Comparison of ENCODE assay signal across 14 mouse cellular contexts in genomic region chr14:22587958-22588296, GRCm38 (mm10).
"Had no signal": no experiment of that assay in that cellular context is flagged by ENCODE, and none has a peak within 500 bp of the region (broad histone marks: within the 10 kb centered on the region; RNA-seq: fewer than 3 reads in every experiment).

No protein-coding gene starts in this region.

- H3K36me3 ChIP-seq: limb, embryonic 15.5 days; liver, embryonic 15.5 days; midbrain, embryonic 10.5 days; midbrain, embryonic 15.5 days; neural tube, embryonic 12.5 days; stomach, embryonic 15.5 days had no signal

- H3K4me3 ChIP-seq: limb, embryonic 15.5 days; liver, embryonic 15.5 days; midbrain, embryonic 10.5 days; midbrain, embryonic 15.5 days; neural tube, embryonic 12.5 days; stomach, embryonic 15.5 days had no signal

- ATAC-seq: midbrain, embryonic 15.5 days had no signal

- H3K27me3 ChIP-seq: limb, embryonic 15.5 days; liver, embryonic 15.5 days; neural tube, embryonic 12.5 days; stomach, embryonic 15.5 days had no signal

- H3K4me1 ChIP-seq: liver, embryonic 15.5 days; midbrain, embryonic 15.5 days; neural tube, embryonic 12.5 days had no signal

- H3K9ac ChIP-seq: limb, embryonic 15.5 days; liver, embryonic 15.5 days; lung, embryonic 14.5 days; midbrain, embryonic 15.5 days; neural tube, embryonic 12.5 days; stomach, embryonic 15.5 days had no signal

- H3K27ac ChIP-seq: limb, embryonic 15.5 days; liver, embryonic 15.5 days; midbrain, embryonic 10.5 days; midbrain, embryonic 15.5 days; neural tube, embryonic 12.5 days; stomach, embryonic 15.5 days had no signal

- DNase-seq: kidney, adult 2 months; kidney, postnatal 25 days; layer of hippocampus, adult 9-11 months; layer of hippocampus, postnatal 36 days; lung, embryonic 14.5 days; right cerebral cortex, postnatal 4 days; thymus, adult 2 months; thymus, postnatal 36 days had no signal
